Mouse (Mus musculus) limb, embryonic 13.5 days (tissue): Measurements from ENCODE around the gene Mybpc2. TPM values are rescaled to one million over a fixed set of nuclear protein-coding genes. Genes with fewer than 3 reads are reported as not detected.

Experiments used
- ATAC-seq: fragments of 200-750 bp; cut with Nextera tagmentation; 2 replicates; pipeline ENCODE4 v1.8.0; 2017; ENCODE audit warnings: low read depth, moderate number of reproducible peaks, moderate TSS enrichment; ENCODE audit not compliant: low FRiP score
- H3K27ac ChIP-seq: fragments of 300-500 bp; sonication (generic); 2 replicates; pipeline ENCODE4 v1.5.1; 2015; ENCODE audit warnings: inconsistent platforms, mild to moderate bottlenecking, moderate library complexity
- H3K27me3 ChIP-seq: fragments of 300-500 bp; sonication (generic); 2 replicates; pipeline ENCODE4 v1.6.1; 2015; ENCODE audit warnings: mild to moderate bottlenecking, inconsistent platforms
- H3K36me3 ChIP-seq: fragments of 300-500 bp; sonication (generic); 2 replicates; pipeline ENCODE4 v1.6.1; 2015; ENCODE audit warnings: inconsistent platforms, mild to moderate bottlenecking, moderate library complexity
- H3K4me1 ChIP-seq: fragments of 300-500 bp; sonication (generic); 2 replicates; pipeline ENCODE4 v1.6.1; 2015; ENCODE audit warnings: inconsistent platforms
- H3K4me2 ChIP-seq: fragments of 300-500 bp; sonication (generic); replicated peaks from 2 replicates; pipeline ENCODE4 v1.6.1; 2015; ENCODE audit warnings: inconsistent platforms, mild to moderate bottlenecking, moderate library complexity
- H3K4me3 ChIP-seq: fragments of 300-500 bp; sonication (generic); 2 replicates; pipeline ENCODE4 v1.5.1; 2015; ENCODE audit warnings: moderate library complexity, mild to moderate bottlenecking, inconsistent platforms
- H3K9ac ChIP-seq: fragments of 300-500 bp; sonication (generic); 2 replicates; pipeline ENCODE4 v1.6.1; 2015; ENCODE audit warnings: mild to moderate bottlenecking, inconsistent platforms
- H3K9me3 ChIP-seq: fragments of 300-500 bp; sonication (generic); 2 replicates; pipeline ENCODE4 v1.6.1; 2016; ENCODE audit warnings: inconsistent platforms
- WGBS: fragments of 180-500 bp; shearing (Covaris S2); methylation state at CpG from one replicate; pipeline ENCODE4 v1.1.7; 2015; 5-methylcytosine and 5-hydroxymethylcytosine counted together
- microRNA-seq: library from miRNA; unstranded; fragments of <30 nt; microRNA quantifications from one replicate; pipeline ENCODE4, GENCODE M21; 2016
- polyA plus RNA-seq: library from polyadenylated mRNA; unstranded; fragments of >200 nt; fragmentation: Nextera tagmentation; extraction: Ambion mirVana; gene quantifications from 2 replicates; pipeline ENCODE4 v1.2.1, GENCODE M21; 2015

The Mybpc2 gene
- polyA plus RNA-seq, 1 experiment from 2014 or later = 0.10 TPM

DNA sequence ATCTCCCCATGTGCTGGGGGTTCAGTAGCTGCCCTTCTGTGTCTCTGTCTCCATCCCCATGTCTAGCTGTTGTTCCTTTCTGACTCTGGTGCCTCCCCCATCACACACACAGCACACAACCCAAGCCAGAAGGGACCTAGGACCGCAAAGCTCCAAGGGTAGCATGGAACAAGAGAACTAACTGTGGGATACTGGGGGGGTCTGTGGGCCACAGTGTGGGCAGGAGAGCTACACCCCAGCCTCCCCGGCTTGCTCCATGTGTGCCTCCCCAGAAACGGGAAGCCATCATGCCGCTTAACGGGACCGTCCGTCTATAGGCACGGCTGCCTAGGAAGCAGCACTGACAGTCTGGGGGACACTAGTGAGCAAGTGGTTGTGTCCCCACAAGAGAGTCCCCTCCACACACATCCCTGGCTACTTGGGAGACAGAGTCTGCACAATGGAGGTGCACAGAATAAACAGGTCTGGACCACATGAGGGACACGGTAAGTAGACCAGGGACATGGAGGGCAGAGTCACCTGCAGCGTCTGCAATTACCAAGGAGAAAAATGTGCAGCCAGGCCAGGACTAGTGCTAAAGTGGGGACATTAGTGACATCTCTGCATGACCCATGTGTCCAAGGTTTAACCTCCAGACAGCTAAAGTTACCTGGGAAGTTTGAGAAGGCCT, 60.8 kb downstream of the Mybpc2 start:
- no peak overlapping the region for H3K4me2 ChIP-seq
- no peak overlapping the region for H3K9ac ChIP-seq
- H3K9me3 ChIP-seq = no peaks in the 10 kb centered on the region
- no peak overlapping the region for H3K27ac ChIP-seq
- H3K27me3 ChIP-seq = peaks cover 73% of the 10 kb centered on the region
- WGBS = 84% methylated on average over 10 of the region's 10 CpGs
- H3K4me3 ChIP-seq = no peak overlapping the region
- H3K4me1 ChIP-seq = peaks cover 17% of the 10 kb centered on the region
- ATAC-seq = no peak
- H3K36me3 ChIP-seq = peaks cover 8% of the 10 kb centered on the region; the same call in 1 of the 2 replicates

DNA sequence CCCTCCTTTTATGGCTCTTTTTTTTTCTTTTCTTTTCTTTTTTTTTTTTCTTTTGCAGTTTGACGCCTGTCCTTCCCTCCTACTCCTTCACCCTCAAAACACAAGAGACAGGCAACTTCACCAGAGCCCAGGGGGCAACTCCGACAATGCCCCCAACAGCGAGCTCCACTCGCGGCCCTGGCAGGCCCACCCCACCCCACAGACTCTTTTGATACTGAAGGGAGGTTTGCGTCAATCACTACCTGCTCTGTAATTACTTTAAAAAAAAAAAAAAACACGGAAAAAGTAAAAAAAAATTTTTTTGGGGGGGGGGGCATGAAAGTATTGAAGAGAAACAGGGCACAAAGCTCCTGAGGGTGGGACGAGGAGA, 61.4 kb downstream of the Mybpc2 start:
- H3K4me3 ChIP-seq = peak overlapping the region; percentile 38
- H3K4me2 ChIP-seq = peak overlapping the region; percentile 65
- H3K9me3 ChIP-seq = 0 out of 2 replicates have a peak, but pooled peaks cover 6% of the 10 kb centered on the region
- H3K27ac ChIP-seq = no peak overlapping the region
- no peak for ATAC-seq
- peak overlapping the region; percentile 39; the same call in 1 of the 2 replicates for H3K9ac ChIP-seq
- 19% methylated on average over 7 of the region's 8 CpGs for WGBS
- H3K36me3 ChIP-seq = peaks cover 8% of the 10 kb centered on the region; the same call in 1 of the 2 replicates
- H3K4me1 ChIP-seq = peaks cover 14% of the 10 kb centered on the region
- H3K27me3 ChIP-seq = peaks cover 78% of the 10 kb centered on the region

DNA sequence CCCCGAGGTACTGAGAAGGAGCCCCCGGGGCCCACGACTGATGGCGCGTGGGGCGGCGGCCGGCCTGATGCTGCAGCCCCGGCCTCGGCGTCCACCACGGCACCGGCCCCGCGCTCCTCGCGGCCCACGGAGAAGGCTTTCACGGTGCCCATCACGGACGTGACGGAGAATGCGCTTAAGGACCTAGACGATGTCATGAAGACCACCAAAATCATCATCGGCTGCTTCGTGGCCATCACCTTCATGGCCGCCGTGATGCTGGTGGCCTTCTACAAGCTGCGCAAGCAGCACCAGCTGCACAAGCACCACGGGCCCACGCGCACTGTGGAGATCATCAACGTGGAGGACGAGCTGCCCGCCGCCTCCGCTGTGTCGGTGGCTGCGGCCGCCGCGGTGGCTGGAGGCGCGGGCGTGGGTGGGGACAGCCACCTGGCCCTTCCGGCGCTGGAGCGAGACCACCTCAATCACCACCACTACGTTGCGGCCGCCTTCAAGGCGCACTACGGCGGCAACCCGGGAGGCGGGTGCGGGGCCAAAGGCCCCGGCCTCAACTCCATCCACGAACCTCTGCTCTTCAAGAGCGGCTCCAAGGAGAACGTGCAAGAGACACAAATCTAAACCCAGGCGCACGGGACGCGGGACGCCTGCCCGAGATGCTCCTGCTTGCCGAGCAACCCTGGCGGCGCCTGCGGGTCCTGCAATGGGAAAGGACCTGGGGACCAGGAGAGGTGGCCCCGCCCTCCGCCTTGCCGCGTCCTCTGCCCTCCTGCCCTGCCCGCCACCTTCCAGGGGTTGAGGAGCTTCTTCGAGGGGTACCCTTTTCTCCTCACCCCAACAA, 62.0 kb downstream of the Mybpc2 start:
- H3K27me3 ChIP-seq = peaks cover 84% of the 10 kb centered on the region
- H3K27ac ChIP-seq = no peak overlapping the region
- 12% methylated on average over 77 of the region's 77 CpGs for WGBS
- no peak for ATAC-seq
- H3K4me2 ChIP-seq = peak overlapping the region; percentile 65
- H3K36me3 ChIP-seq = peaks cover 8% of the 10 kb centered on the region; the same call in 1 of the 2 replicates
- H3K9ac ChIP-seq = peak overlapping the region; percentile 39; the same call in 1 of the 2 replicates
- 0 out of 2 replicates have a peak, but pooled peaks cover 8% of the 10 kb centered on the region for H3K9me3 ChIP-seq
- peaks cover 13% of the 10 kb centered on the region for H3K4me1 ChIP-seq
- H3K4me3 ChIP-seq = peak overlapping the region; percentile 38

DNA sequence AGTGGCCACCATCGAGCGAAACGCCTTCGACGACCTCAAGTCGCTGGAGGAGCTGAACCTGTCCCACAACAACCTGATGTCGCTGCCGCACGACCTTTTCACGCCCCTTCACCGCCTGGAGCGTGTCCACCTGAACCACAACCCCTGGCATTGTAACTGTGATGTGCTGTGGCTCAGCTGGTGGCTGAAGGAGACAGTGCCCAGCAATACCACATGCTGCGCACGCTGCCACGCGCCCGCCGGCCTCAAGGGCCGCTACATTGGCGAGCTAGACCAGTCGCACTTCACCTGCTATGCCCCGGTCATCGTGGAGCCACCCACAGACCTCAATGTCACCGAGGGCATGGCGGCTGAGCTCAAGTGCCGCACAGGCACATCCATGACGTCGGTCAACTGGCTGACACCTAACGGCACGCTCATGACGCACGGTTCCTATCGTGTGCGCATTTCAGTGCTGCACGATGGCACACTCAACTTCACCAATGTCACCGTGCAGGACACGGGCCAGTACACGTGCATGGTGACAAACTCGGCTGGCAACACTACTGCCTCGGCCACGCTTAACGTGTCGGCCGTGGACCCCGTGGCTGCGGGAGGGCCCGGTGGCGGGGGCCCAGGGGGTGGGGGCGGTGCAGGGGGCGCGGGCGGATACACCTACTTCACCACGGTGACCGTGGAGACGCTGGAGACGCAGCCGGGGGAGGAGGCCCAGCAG, 62.8 kb downstream of the Mybpc2 start:
- H3K4me2 ChIP-seq = peak overlapping the region; percentile 65; the same call in 1 of the 2 replicates
- H3K4me3 ChIP-seq = no peak overlapping the region
- peaks cover 87% of the 10 kb centered on the region for H3K27me3 ChIP-seq
- peaks cover 9% of the 10 kb centered on the region for H3K4me1 ChIP-seq
- no peak overlapping the region for H3K9ac ChIP-seq
- H3K27ac ChIP-seq = no peak overlapping the region
- H3K9me3 ChIP-seq = 0 out of 2 replicates have a peak, but pooled peaks cover 8% of the 10 kb centered on the region
- 48% methylated on average over 57 of the region's 57 CpGs for WGBS
- ATAC-seq = no peak; the same call in 1 of the 2 replicates
- H3K36me3 ChIP-seq = peaks cover 8% of the 10 kb centered on the region; the same call in 1 of the 2 replicates

DNA sequence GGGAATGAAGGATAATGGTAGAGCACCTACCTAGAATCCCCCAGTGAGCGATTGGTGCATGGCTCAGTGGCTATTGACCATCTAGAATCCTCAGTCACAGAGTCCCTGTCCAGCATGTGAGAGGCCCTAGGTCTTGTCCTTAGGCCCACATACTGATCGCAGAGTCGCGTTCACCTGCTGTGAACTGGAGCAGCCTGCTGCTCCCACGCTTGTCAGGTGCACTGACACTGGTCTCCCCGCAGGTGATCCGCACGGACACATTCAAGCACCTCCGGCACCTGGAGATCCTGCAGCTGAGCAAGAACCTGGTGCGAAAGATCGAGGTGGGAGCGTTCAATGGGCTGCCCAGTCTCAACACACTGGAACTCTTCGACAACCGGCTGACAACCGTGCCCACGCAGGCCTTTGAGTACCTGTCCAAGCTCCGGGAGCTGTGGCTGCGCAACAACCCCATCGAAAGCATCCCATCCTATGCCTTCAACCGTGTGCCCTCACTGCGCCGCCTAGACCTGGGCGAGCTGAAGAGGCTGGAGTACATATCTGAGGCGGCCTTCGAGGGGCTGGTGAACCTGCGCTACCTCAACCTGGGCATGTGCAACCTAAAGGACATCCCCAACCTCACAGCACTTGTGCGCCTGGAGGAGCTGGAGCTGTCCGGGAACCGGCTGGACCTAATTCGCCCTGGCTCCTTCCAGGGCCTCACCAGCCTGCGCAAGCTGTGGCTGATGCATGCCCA, 63.5 kb downstream of the Mybpc2 start:
- WGBS = 73% methylated on average over 31 of the region's 31 CpGs

DNA sequence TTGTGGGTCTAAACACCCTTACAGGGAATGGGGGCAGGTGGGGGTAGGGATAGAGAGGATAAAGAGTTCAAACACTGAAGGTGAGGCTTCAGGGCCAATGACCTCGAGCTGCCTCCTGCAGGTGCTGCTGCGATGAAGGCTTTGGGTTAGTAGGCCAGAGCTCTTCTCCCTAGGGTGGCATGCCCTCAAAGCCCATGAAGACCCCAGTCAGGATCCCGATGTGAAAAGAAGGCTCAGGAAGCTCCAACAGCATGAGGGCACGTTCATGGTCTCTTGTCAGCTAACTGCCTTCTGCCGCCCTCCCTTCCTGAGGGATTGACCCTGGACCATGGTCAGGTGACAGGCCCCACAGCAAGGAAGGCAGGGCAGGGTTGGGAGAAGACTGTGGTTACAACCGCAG, 64.4 kb downstream of the Mybpc2 start:
- 72% methylated on average over 6 of the region's 6 CpGs for WGBS
- Histone ChIP-seq H3K27me3 (peaks cover 77% of the 10 kb centered on the region), H3K9me3 (0 out of 2 replicates have a peak, but pooled peaks cover 8% of the 10 kb centered on the region), H3K27ac (no peak overlapping the region), H3K36me3 (peaks cover 8% of the 10 kb centered on the region; the same call in 1 of the 2 replicates), H3K9ac (no peak overlapping the region), H3K4me2 (no peak overlapping the region), H3K4me1 (peaks cover 9% of the 10 kb centered on the region), H3K4me3 (no peak overlapping the region)
- ATAC-seq = no peak

More for the DNA sequence above, 63.5 kb downstream of the Mybpc2 start:
- H3K9me3 ChIP-seq = 0 out of 2 replicates have a peak, but pooled peaks cover 8% of the 10 kb centered on the region
- H3K4me3 ChIP-seq = no peak overlapping the region
- ATAC-seq = no peak
- H3K4me2 ChIP-seq = no peak overlapping the region
- H3K36me3 ChIP-seq = peaks cover 8% of the 10 kb centered on the region; the same call in 1 of the 2 replicates
- peaks cover 9% of the 10 kb centered on the region for H3K4me1 ChIP-seq
- no peak overlapping the region for H3K9ac ChIP-seq
- peaks cover 86% of the 10 kb centered on the region for H3K27me3 ChIP-seq
- H3K27ac ChIP-seq = no peak overlapping the region

DNA sequence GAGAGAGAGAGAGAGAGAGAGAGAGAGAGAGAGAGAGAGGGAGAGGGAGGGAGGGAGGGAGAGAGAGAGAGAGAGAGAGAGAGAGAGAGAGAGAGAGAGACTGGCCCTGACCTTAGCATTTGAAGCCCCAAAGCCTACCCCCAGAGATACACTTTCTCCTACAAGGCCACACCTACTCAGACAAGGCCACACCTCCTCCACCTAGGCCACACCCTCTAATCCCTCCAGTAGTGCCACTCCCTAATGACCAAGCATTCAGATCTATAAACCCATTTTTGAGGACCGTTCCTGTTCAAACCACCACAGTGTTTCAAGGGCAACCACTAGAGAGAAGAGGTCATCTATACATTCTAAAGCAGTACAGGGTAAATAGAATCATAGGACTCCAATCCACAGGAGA, 68.2 kb downstream of the Mybpc2 start:
- WGBS = 88% methylated on average over 1 of the region's 1 CpGs
- H3K27ac ChIP-seq = no peak overlapping the region
- H3K27me3 ChIP-seq = peaks cover 48% of the 10 kb centered on the region
- ATAC-seq = no peak
- H3K4me3 ChIP-seq = no peak overlapping the region
- 0 out of 2 replicates have a peak, but pooled peaks cover 8% of the 10 kb centered on the region for H3K9me3 ChIP-seq
- H3K4me1 ChIP-seq = no peaks in the 10 kb centered on the region
- H3K36me3 ChIP-seq = 0 out of 2 replicates have a peak, but pooled peaks cover 2% of the 10 kb centered on the region
- H3K4me2 ChIP-seq = no peak overlapping the region
- H3K9ac ChIP-seq = no peak overlapping the region

DNA sequence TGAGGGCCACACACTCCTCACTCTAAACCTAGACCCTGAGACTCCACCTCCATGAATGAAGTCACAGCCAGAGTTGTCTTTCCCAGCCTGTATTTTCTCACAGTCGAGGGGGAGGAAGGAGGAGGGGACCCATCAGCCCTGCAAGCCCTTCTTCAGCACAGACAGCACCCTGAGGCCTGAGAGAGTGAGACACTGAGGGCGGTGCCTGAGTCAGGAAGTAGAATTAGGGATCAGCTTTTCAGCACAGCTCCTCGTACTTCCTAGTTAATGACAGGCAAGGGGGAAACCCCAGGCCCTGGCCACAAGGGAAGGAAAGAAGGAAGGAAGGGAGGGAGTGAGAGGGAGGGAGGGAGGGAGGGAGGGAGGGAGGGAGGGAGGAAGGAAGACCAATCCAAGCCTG, 71.2 kb downstream of the Mybpc2 start:
- ATAC-seq = no peak
- Histone ChIP-seq H3K9me3 (0 out of 2 replicates have a peak, but pooled peaks cover 4% of the 10 kb centered on the region), H3K9ac (no peak overlapping the region), H3K4me2 (no peak overlapping the region), H3K4me1 (no peaks in the 10 kb centered on the region), H3K27ac (no peak overlapping the region), H3K4me3 (no peak overlapping the region), H3K27me3 (peaks cover 29% of the 10 kb centered on the region), H3K36me3 (no peaks in the 10 kb centered on the region)
- 5% methylated on average over 3 of the region's 3 CpGs for WGBS

Small RNAs within 50 kb of the gene (microRNA-seq; reads per million reads assigned to microRNA genes)
- gene Mir7052 (not detected), gene Mir7053 (0.52 reads per million)

Other genes with a start within 250 kb of the Mybpc2 start
- 5.6 and 6.3 TPM in 2 replicates for gene Clec11a, start 217.8 kb downstream of the Mybpc2 start, polyA plus RNA-seq
- gene Shank1, start 214.4 kb downstream of the Mybpc2 start, polyA plus RNA-seq = 3.1 and 3.3 TPM in 2 replicates
- gene Syt3, start 140.6 kb downstream of the Mybpc2 start, polyA plus RNA-seq = 3.5 and 4.0 TPM in 2 replicates
- 1.1 TPM in 2 replicates for gene 1700008O03Rik, start 138.8 kb downstream of the Mybpc2 start, polyA plus RNA-seq
- gene Lrrc4b, start 95.6 kb downstream of the Mybpc2 start, polyA plus RNA-seq = 1.00 and 1.2 TPM in 2 replicates
- 0.36 TPM in 1 of 2 replicates, not detected in the other for gene Aspdh, start 59.3 kb downstream of the Mybpc2 start, polyA plus RNA-seq
- gene Josd2, start 56.7 kb downstream of the Mybpc2 start, polyA plus RNA-seq = 87.7 and 91.3 TPM in 2 replicates
- 104 and 106 TPM in 2 replicates for gene Emc10, start 28.1 kb downstream of the Mybpc2 start, polyA plus RNA-seq
- 22.4 and 22.9 TPM in 2 replicates for gene Fam71e1, start 28.1 kb downstream of the Mybpc2 start, polyA plus RNA-seq
- 0.19 and 0.25 TPM in 2 replicates for gene Spib, start 7.4 kb upstream of the Mybpc2 start, polyA plus RNA-seq
- gene Pold1, start 24.2 kb upstream of the Mybpc2 start, polyA plus RNA-seq = 101 and 105 TPM in 2 replicates
- 70.5 and 72.4 TPM in 2 replicates for gene Nr1h2, start 29.3 kb upstream of the Mybpc2 start, polyA plus RNA-seq
- gene Napsa, start 47.7 kb upstream of the Mybpc2 start, polyA plus RNA-seq = 1.0 and 1.3 TPM in 2 replicates
- 0.43 and 0.51 TPM in 2 replicates for gene Kcnc3, start 66.0 kb upstream of the Mybpc2 start, polyA plus RNA-seq
- gene Myh14, start 146.2 kb upstream of the Mybpc2 start, polyA plus RNA-seq = 1.8 and 4.0 TPM in 2 replicates
- gene Izumo2, start 184.1 kb upstream of the Mybpc2 start, polyA plus RNA-seq = not detected in 2 replicates
- 35.0 and 37.2 TPM in 2 replicates for gene Vrk3, start 223.8 kb upstream of the Mybpc2 start, polyA plus RNA-seq
- 1.7 and 1.8 TPM in 2 replicates for gene Zfp473, start 226.4 kb upstream of the Mybpc2 start, polyA plus RNA-seq